In genomic region chr10:4674983-4675592, GRCm38 (mm10) we compare ENCODE assay signal across 8 mouse cellular contexts.
DNase-seq lines count a peak whose midpoint lies in the region; ATAC-seq and TF ChIP-seq lines count a peak whose summit lies in the region.
"Not testable (repeated sequence)": the region's sequence is repeated elsewhere in the genome, so short reads cannot be mapped to it uniquely, and the experiment has no call there.

No protein-coding gene starts in this region.

- H3K4me2 ChIP-seq in hindbrain, embryonic 16.5 days (ENCODE audit: low read length), result peak overlapping the region; percentile 46
- peak overlapping the region; percentile 8; the same call in 1 of the 2 replicates for H3K4me2 ChIP-seq in neural tube, embryonic 14.5 days (ENCODE audit: low read depth, low read length)

- not testable (repeated sequence) for TF ChIP-seq POLR2A in cortical plate, adult 2 months (IDR thresholded peaks at IDR 0.05; ENCODE audit: extremely low read depth, insufficient read depth, low read length)

- H3K27ac ChIP-seq in cortical plate, adult 2 months (ENCODE audit: insufficient read depth, low read length); hindbrain, embryonic 16.5 days (ENCODE audit: low read depth, low read length); neural tube, embryonic 14.5 days (ENCODE audit: low read depth, low read length): not testable (repeated sequence)

- WGBS in hindbrain, embryonic 16.5 days, result 27% methylated on average over 14 of the region's 14 CpGs
- WGBS in neural tube, embryonic 14.5 days, result 24% methylated on average over 13 of the region's 14 CpGs

- not testable (repeated sequence) for H3K27me3 ChIP-seq in hindbrain, embryonic 16.5 days (replicated peaks; ENCODE audit: control insufficient read depth, insufficient read depth, low read length); neural tube, embryonic 14.5 days (ENCODE audit: control insufficient read depth, insufficient read depth, low read length)

- not testable (repeated sequence) for H3K36me3 ChIP-seq in hindbrain, embryonic 16.5 days (ENCODE audit: control insufficient read depth, insufficient read depth, low read length); neural tube, embryonic 14.5 days (ENCODE audit: control insufficient read depth, insufficient read depth, low read length)

- H3K9me3 ChIP-seq in hindbrain, embryonic 16.5 days (ENCODE audit: control insufficient read depth, low read length); neural tube, embryonic 14.5 days (ENCODE audit: control insufficient read depth, low read length): not testable (repeated sequence)

- peak overlapping the region; percentile 20; the same call in 1 of the 2 replicates for H3K4me3 ChIP-seq in cortical plate, adult 2 months (ENCODE audit: insufficient read depth, low read length)
- H3K4me3 ChIP-seq in hindbrain, embryonic 16.5 days (ENCODE audit: low read length); neural tube, embryonic 14.5 days (ENCODE audit: low read depth, low read length): not testable (repeated sequence)

- peak; percentile 49 for ATAC-seq in activated CD4-positive, CD25-positive, alpha-beta regulatory T cell, adult 4 months
- ATAC-seq in granulocyte monocyte progenitor cell, adult 5-6 weeks (replicated peaks; ENCODE audit: poor library complexity, severe bottlenecking), result peak; percentile 97
- ATAC-seq in hindbrain, embryonic 16.5 days, result peak; percentile 87
- ATAC-seq in neural tube, embryonic 14.5 days (ENCODE audit: low read depth), result peak; percentile 81

- not testable (repeated sequence) for H3K9ac ChIP-seq in hindbrain, embryonic 16.5 days (ENCODE audit: low read depth, low read length); neural tube, embryonic 14.5 days (replicated peaks; ENCODE audit: low read depth, low read length)

- not testable (repeated sequence) for H3K4me1 ChIP-seq in cortical plate, adult 2 months (ENCODE audit: control insufficient read depth, insufficient read depth, low read length); hindbrain, embryonic 16.5 days (ENCODE audit: control insufficient read depth, insufficient read depth, low read depth, low read length); neural tube, embryonic 14.5 days (ENCODE audit: control insufficient read depth, insufficient read depth, low read length)

- TF ChIP-seq CTCF in cortical plate, adult 2 months (IDR thresholded peaks at IDR 0.05; ENCODE audit: extremely low read depth, insufficient read depth, low read length), result 0 out of 2 replicates have a peak, but pooled peaks have one; percentile 6

- peak; percentile 18 for DNase-seq in layer of hippocampus, adult 9-10 months (ENCODE audit: low spot score)
- peak; percentile 62 for DNase-seq in lung, postnatal 10 days
- peak; percentile 6 to 48 for DNase-seq in thymus, postnatal 10 days (ENCODE audit: low spot score in 2 of 2)
